12 mouse cellular contexts compared by ENCODE assay signal in genomic region chr7:121074801-121075400, GRCm38 (mm10). TPM values are rescaled to one million over a fixed set of nuclear protein-coding genes. Genes with fewer than 3 reads are reported as not detected.
DNase-seq lines count a peak whose midpoint lies in the region; ATAC-seq and TF ChIP-seq lines count a peak whose summit lies in the region.
"Had no signal": no experiment of that assay in that cellular context is flagged by ENCODE, and none has a peak within 500 bp of the region (broad histone marks: within the 10 kb centered on the region; RNA-seq: fewer than 3 reads in every experiment).

No protein-coding gene starts in this region.

- no peak overlapping the region for H3K4me2 ChIP-seq in liver, embryonic 11.5 days
- peak overlapping the region; percentile 2; the same call in 1 of the 2 replicates for H3K4me2 ChIP-seq in liver, embryonic 16.5 days (ENCODE audit: low read depth, low read length)
- H3K4me2 ChIP-seq: neural tube, embryonic 12.5 days had no signal

- 83% methylated on average over 6 of the region's 6 CpGs for WGBS in liver, adult 2 months
- WGBS in liver, embryonic 11.5 days = 73% methylated on average over 6 of the region's 6 CpGs
- WGBS in liver, embryonic 16.5 days (ENCODE audit: insufficient replicate concordance) = 59% methylated on average over 6 of the region's 6 CpGs
- WGBS in small intestine, adult 2 months = 58% methylated on average over 6 of the region's 6 CpGs

- no peaks in the 10 kb centered on the region for H3K4me1 ChIP-seq in liver, adult 2 months (ENCODE audit: control insufficient read depth, insufficient read depth, low read length)
- H3K4me1 ChIP-seq in liver, embryonic 11.5 days (replicated peaks; ENCODE audit: control insufficient read depth, insufficient read depth, low read length) = no peaks in the 10 kb centered on the region
- no peaks in the 10 kb centered on the region for H3K4me1 ChIP-seq in liver, embryonic 16.5 days (ENCODE audit: control insufficient read depth, low read depth, low read length)
- H3K4me1 ChIP-seq in small intestine, adult 2 months (ENCODE audit: control insufficient read depth, insufficient read depth, insufficient read length, low read length) = no peaks in the 10 kb centered on the region
- H3K4me1 ChIP-seq: neural tube, embryonic 12.5 days had no signal

- H3K9me3 ChIP-seq in liver, embryonic 11.5 days (ENCODE audit: control insufficient read depth, low read length) = no peaks in the 10 kb centered on the region
- no peaks in the 10 kb centered on the region for H3K9me3 ChIP-seq in liver, embryonic 16.5 days (replicated peaks; ENCODE audit: control insufficient read depth, low read length)
- H3K9me3 ChIP-seq: neural tube, embryonic 12.5 days had no signal

- TF ChIP-seq CTCF in liver, adult 2 months (IDR thresholded peaks at IDR 0.05; ENCODE audit: low read depth, low read length) = no peak
- no peak for TF ChIP-seq CTCF in small intestine, adult 2 months (IDR thresholded peaks at IDR 0.05; ENCODE audit: extremely low read depth, insufficient read length, insufficient replicate concordance, low read depth, low read length)

- H3K4me3 ChIP-seq in liver, adult 2 months (ENCODE audit: insufficient read depth, low read depth, low read length) = no peak overlapping the region
- H3K4me3 ChIP-seq in liver, embryonic 11.5 days (ENCODE audit: low read depth, low read length) = no peak overlapping the region
- peak overlapping the region; percentile 28 for H3K4me3 ChIP-seq in liver, embryonic 16.5 days (ENCODE audit: low read depth, low read length)
- H3K4me3 ChIP-seq in small intestine, adult 2 months (ENCODE audit: low read depth, low read length) = 0 out of 2 replicates have a peak overlapping the region, but pooled peaks have one; percentile 8
- H3K4me3 ChIP-seq: neural tube, embryonic 12.5 days had no signal

- no peaks in the 10 kb centered on the region for H3K79me2 ChIP-seq in liver, adult 2 months (ENCODE audit: control insufficient read depth, insufficient read depth, low read length)

- no peak for ATAC-seq in liver, embryonic 11.5 days (replicated peaks; ENCODE audit: low FRiP score)
- ATAC-seq in liver, embryonic 16.5 days (ENCODE audit: low read depth) = no peak

- no peaks in the 10 kb centered on the region for H3K27me3 ChIP-seq in liver, adult 2 months (ENCODE audit: control insufficient read depth, insufficient read depth, low read length)
- no peaks in the 10 kb centered on the region for H3K27me3 ChIP-seq in liver, embryonic 11.5 days (replicated peaks; ENCODE audit: control insufficient read depth, insufficient read depth, low read length)
- H3K27me3 ChIP-seq in liver, embryonic 16.5 days (ENCODE audit: control insufficient read depth, insufficient read depth, low read depth, low read length) = no peaks in the 10 kb centered on the region
- no peaks in the 10 kb centered on the region for H3K27me3 ChIP-seq in small intestine, adult 2 months (ENCODE audit: control insufficient read depth, insufficient read depth, low read length)
- H3K27me3 ChIP-seq: neural tube, embryonic 12.5 days had no signal

- peak; percentile 8 for DNase-seq in liver, adult 2 months (ENCODE audit: extremely low read depth, low read depth, low spot score)
- no peak for DNase-seq in liver, embryonic 11.5 days (ENCODE audit: low spot score)
- DNase-seq in heart, adult 9 months (ENCODE audit: low spot score in 2 of 2) = peak; percentile 14 to 33
- no peak for DNase-seq in right cerebral cortex, postnatal 14 days
- DNase-seq in adrenal gland, postnatal 4 days (ENCODE audit: low spot score in 2 of 2) = no peak
- no peak for DNase-seq in right cerebral cortex, postnatal 36 days (ENCODE audit: low spot score in 2 of 2)
- DNase-seq: spleen, adult 18-20 months; thymus, postnatal 25 days had no signal

- TF ChIP-seq POLR2A in liver, adult 2 months (IDR thresholded peaks at IDR 0.05; ENCODE audit: extremely low read depth, insufficient read depth, low read length) = no peak
- TF ChIP-seq POLR2A in small intestine, adult 2 months (IDR thresholded peaks at IDR 0.05; ENCODE audit: low read depth, low read length) = no peak

- H3K27ac ChIP-seq in liver, adult 2 months (replicated peaks; ENCODE audit: insufficient read depth, low read depth, low read length) = peak overlapping the region; percentile 61
- H3K27ac ChIP-seq in liver, embryonic 11.5 days (ENCODE audit: low read depth, low read length) = no peak overlapping the region
- peak overlapping the region; percentile 31 for H3K27ac ChIP-seq in liver, embryonic 16.5 days (ENCODE audit: low read length)
- H3K27ac ChIP-seq in small intestine, adult 2 months (ENCODE audit: insufficient read depth, low read depth, low read length) = peak overlapping the region; percentile 41
- H3K27ac ChIP-seq: liver, embryonic 14.5 days; neural tube, embryonic 12.5 days had no signal

- peaks cover 8% of the 10 kb centered on the region; the same call in 1 of the 2 replicates for H3K36me3 ChIP-seq in liver, adult 2 months (ENCODE audit: control insufficient read depth, insufficient read depth, low read length)
- peaks cover 18% of the 10 kb centered on the region for H3K36me3 ChIP-seq in liver, embryonic 11.5 days (ENCODE audit: control insufficient read depth, insufficient read depth, low read length)
- no peaks in the 10 kb centered on the region for H3K36me3 ChIP-seq in liver, embryonic 16.5 days (ENCODE audit: control insufficient read depth, insufficient read depth)
- H3K36me3 ChIP-seq in small intestine, adult 2 months (ENCODE audit: control insufficient read depth, insufficient read depth, low read length) = peaks cover 29% of the 10 kb centered on the region

- no peak overlapping the region for H3K9ac ChIP-seq in liver, adult 2 months (ENCODE audit: low read depth, low read length)
- H3K9ac ChIP-seq in liver, embryonic 11.5 days (ENCODE audit: low read depth, low read length) = no peak overlapping the region
- no peak overlapping the region for H3K9ac ChIP-seq in liver, embryonic 16.5 days (ENCODE audit: low read depth, low read length)
- H3K9ac ChIP-seq: liver, embryonic 14.5 days; neural tube, embryonic 12.5 days had no signal

RNA-seq across cellular contexts. Expression of gene Igsf6, which starts 0.5 kb away (rescaled TPM):
- 3.2 and 4.0 TPM in 2 replicates for total RNA-seq in liver, adult 2 months (2014; rRNA removed)
- 0.41 and 0.82 TPM in 2 replicates for polyA plus RNA-seq in liver, adult 2 months (2012; rRNA removed)
- 8.4 and 10.2 TPM in 2 replicates for polyA plus RNA-seq in liver, embryonic 11.5 days (2014; fragmentation: Nextera tagmentation; extraction: Ambion mirVana)
- 14.9 and 15.5 TPM in 2 replicates for polyA plus RNA-seq in liver, embryonic 16.5 days (2015; fragmentation: Nextera tagmentation; extraction: Ambion mirVana)
- polyA plus RNA-seq in small intestine, adult 2 months (2012; rRNA removed) = 0.52 and 0.63 TPM in 2 replicates
- total RNA-seq in adrenal gland, postnatal 4 days (2021) = 1 to 10 TPM; 3.0 to 3.4 TPM

RNA-seq across cellular contexts. Expression of gene Otoa, which starts 6.5 kb away (rescaled TPM):
- 0.09 TPM in 1 of 2 replicates, not detected in the other for total RNA-seq in liver, adult 2 months (2014; rRNA removed)
- polyA plus RNA-seq in liver, adult 2 months (2012; rRNA removed) = 0.02 TPM in 1 of 2 replicates, not detected in the other
- 0.16 TPM in 1 of 2 replicates, not detected in the other for polyA plus RNA-seq in liver, embryonic 11.5 days (2014; fragmentation: Nextera tagmentation; extraction: Ambion mirVana)
- 0.04 and 0.05 TPM in 2 replicates for polyA plus RNA-seq in liver, embryonic 16.5 days (2015; fragmentation: Nextera tagmentation; extraction: Ambion mirVana)
- 0.08 and 0.38 TPM in 2 replicates for polyA plus RNA-seq in small intestine, adult 2 months (2012; rRNA removed)
- total RNA-seq in adrenal gland, postnatal 4 days (2021) = 1 to 10 TPM; 1.7 to 1.9 TPM

RNA-seq across cellular contexts. Expression of gene Mettl9, which starts 40.7 kb away (rescaled TPM):
- total RNA-seq in liver, adult 2 months (2014; rRNA removed) = 37.9 and 41.4 TPM in 2 replicates
- polyA plus RNA-seq in liver, adult 2 months (2012; rRNA removed) = 13.8 and 18.8 TPM in 2 replicates
- 105 and 112 TPM in 2 replicates for polyA plus RNA-seq in liver, embryonic 11.5 days (2014; fragmentation: Nextera tagmentation; extraction: Ambion mirVana)
- polyA plus RNA-seq in liver, embryonic 16.5 days (2015; fragmentation: Nextera tagmentation; extraction: Ambion mirVana) = 36.1 and 36.7 TPM in 2 replicates
- polyA plus RNA-seq in small intestine, adult 2 months (2012; rRNA removed) = 15.2 and 22.6 TPM in 2 replicates
- 100 to 1,000 TPM; 134 to 136 TPM for total RNA-seq in adrenal gland, postnatal 4 days (2021)

Comparison
In these comparisons a context has a peak if more than half of its experiments do, and no peak if none do; other contexts are left out.
1. DNase-seq: peak in liver, adult 2 months (single experiment) and heart, adult 9 months (2 of 2); none in liver, embryonic 11.5 days (single experiment), right cerebral cortex, postnatal 14 days (single experiment), adrenal gland, postnatal 4 days (0 of 2) and right cerebral cortex, postnatal 36 days (0 of 2).
2. H3K4me3 ChIP-seq: peak in liver, embryonic 16.5 days (single experiment) and small intestine, adult 2 months (single experiment); none in liver, adult 2 months (single experiment) and liver, embryonic 11.5 days (single experiment).